Mouse (Mus musculus) myocyte (in vitro differentiated cells): ENCODE measurements around the gene Tamm41. TPM values are rescaled to one million over a fixed set of nuclear protein-coding genes. Genes with fewer than 3 reads are reported as not detected.

Experiments used
- H3K27me3 ChIP-seq: one replicate; pipeline ENCODE4 v1.6.1; 2011; ENCODE audit not compliant: control insufficient read depth, insufficient read depth, insufficient read length
- H3K36me3 ChIP-seq: one replicate; pipeline ENCODE4 v1.6.1; 2011; ENCODE audit not compliant: control insufficient read depth, insufficient read depth
- H3K4me2 ChIP-seq: one replicate; pipeline ENCODE4 v1.6.1; 2011; ENCODE audit warnings: low read depth, control low read depth
- H3K4me3 ChIP-seq: one replicate; pipeline ENCODE4 v1.5.1; 2011; ENCODE audit warnings: mild to moderate bottlenecking, control low read depth, moderate library complexity
- H3K79me2 ChIP-seq: one replicate; pipeline ENCODE4 v1.6.1; 2011; ENCODE audit not compliant: control insufficient read depth, insufficient read depth
- H3ac ChIP-seq: one replicate; pipeline ENCODE4 v1.6.1; 2011; ENCODE audit not compliant: control insufficient read depth, insufficient read length
- CEBPB ChIP-seq: IDR thresholded peaks from 2 replicates; pipeline ENCODE4 v1.6.1; 2011; ENCODE audit warnings: mild to moderate bottlenecking, moderate library complexity; ENCODE audit not compliant: poor library complexity, insufficient read depth, severe bottlenecking
- E2F4 ChIP-seq: IDR thresholded peaks from one replicate; pipeline ENCODE4 v1.6.1; 2011; ENCODE audit warnings: mild to moderate bottlenecking, control low read depth, moderate library complexity; ENCODE audit not compliant: insufficient read depth
- MAX ChIP-seq: IDR thresholded peaks from one replicate; pipeline ENCODE4 v1.6.1; 2011; ENCODE audit warnings: low read depth, mild to moderate bottlenecking, control low read depth
- MYOD1 ChIP-seq, 3 experiments: IDR thresholded peaks; one replicate each; pipeline ENCODE4 v1.6.1; 2011; ENCODE audit warnings: control low read depth in 2 of 3, low read depth in 2 of 3, mild to moderate bottlenecking in 2 of 3, moderate library complexity in 1 of 3; ENCODE audit not compliant: insufficient read length in 2 of 3, control insufficient read depth in 1 of 3
- MYOG ChIP-seq, 3 experiments: IDR thresholded peaks; one replicate each; pipeline ENCODE4 v1.6.1; 2011; ENCODE audit warnings: control low read depth in 2 of 3, low read depth in 2 of 3, mild to moderate bottlenecking in 2 of 3; ENCODE audit not compliant: insufficient read length in 2 of 3, control insufficient read depth in 1 of 3, insufficient read depth in 1 of 3
- POLR2A ChIP-seq: IDR thresholded peaks from one replicate; pipeline ENCODE4 v1.6.1; 2011; ENCODE audit warnings: low read depth, mild to moderate bottlenecking, control low read depth, moderate library complexity; ENCODE audit not compliant: insufficient read length
- POLR2AphosphoS2 ChIP-seq: IDR thresholded peaks from one replicate; pipeline ENCODE4 v1.6.1; 2011; ENCODE audit warnings: low read depth, control low read depth; ENCODE audit not compliant: insufficient read length
- REST ChIP-seq: IDR thresholded peaks from one replicate; pipeline ENCODE4 v1.6.1; 2011; ENCODE audit warnings: mild to moderate bottlenecking, control low read depth, moderate library complexity; ENCODE audit not compliant: insufficient read depth, insufficient read length
- SRF ChIP-seq: IDR thresholded peaks from one replicate; pipeline ENCODE4 v1.6.1; 2011; ENCODE audit warnings: low read depth; ENCODE audit not compliant: control insufficient read depth, insufficient read length
- TCF12 ChIP-seq: IDR thresholded peaks from one replicate; pipeline ENCODE4 v1.6.1; 2011; ENCODE audit warnings: mild to moderate bottlenecking, control low read depth; ENCODE audit not compliant: poor library complexity, insufficient read depth, severe bottlenecking
- TCF3 ChIP-seq: IDR thresholded peaks from one replicate; pipeline ENCODE4 v1.6.1; 2011; ENCODE audit warnings: low read depth, control low read depth; ENCODE audit not compliant: insufficient read length
- USF1 ChIP-seq: IDR thresholded peaks from one replicate; pipeline ENCODE4 v1.6.1; 2011; ENCODE audit warnings: low read depth, mild to moderate bottlenecking, control low read depth, moderate library complexity
- polyA plus RNA-seq: library from polyadenylated mRNA; unstranded; fragments of >200 nt; fragmentation: generic; extraction: Trizol; gene quantifications from one replicate; pipeline ENCODE4 v1.2.1, GENCODE M21; 2012; ENCODE audit warnings: missing spikeins

Gene Tamm41
- polyA plus RNA-seq, 1 experiment: 21.9 TPM

DNA sequence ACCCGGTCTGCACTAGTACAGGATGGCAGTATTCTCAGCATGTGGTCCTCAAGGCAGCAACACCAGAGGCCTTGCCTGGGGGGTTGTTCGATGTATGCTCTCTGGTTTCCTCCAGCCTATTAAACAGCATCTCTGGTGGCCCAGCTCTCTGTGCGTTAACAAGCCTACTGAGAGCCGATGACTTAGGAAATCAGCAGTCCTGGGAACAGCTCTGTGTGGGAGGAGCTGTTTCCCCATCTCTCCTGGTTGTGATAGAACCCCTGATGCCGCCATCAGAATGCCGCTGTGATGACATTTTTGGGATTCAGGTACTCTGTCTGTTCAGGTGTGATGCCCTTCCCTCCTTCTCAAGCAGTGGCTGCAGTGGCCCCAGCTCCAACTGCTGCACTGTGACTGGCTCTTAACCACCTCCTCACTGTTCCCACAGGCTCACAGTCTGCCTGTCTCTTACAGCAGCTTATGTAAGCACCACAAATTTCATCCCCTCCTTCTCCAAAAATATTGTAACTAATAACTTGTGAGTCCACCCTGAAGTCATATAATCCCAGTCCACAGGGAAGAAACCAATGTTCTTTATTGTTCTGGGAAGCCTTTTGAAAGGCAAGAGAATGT is 14.0 kb upstream of the Tamm41 start:
- no peaks in the 10 kb centered on the region for H3K27me3 ChIP-seq
- H3K36me3 ChIP-seq: no peaks in the 10 kb centered on the region
- no peaks in the 10 kb centered on the region for H3K79me2 ChIP-seq
- TF ChIP-seq SRF (no peak), MAX (no peak), TCF12 (no peak), MYOG (IDR thresholded peaks at IDR 0.05; ENCODE audit: control insufficient read depth in 1 of 3, insufficient read depth in 1 of 3, insufficient read length in 2 of 3, low read depth in 2 of 3) (no peak), POLR2A (no peak), E2F4 (no peak), CEBPB (no peak), REST (no peak), MYOD1 (IDR thresholded peaks at IDR 0.05; ENCODE audit: control insufficient read depth in 1 of 3, insufficient read length in 2 of 3, low read depth in 2 of 3) (no peak), TCF3 (no peak), USF1 (no peak), POLR2AphosphoS2 (no peak)
- H3K4me3 ChIP-seq: no peak overlapping the region
- H3K4me2 ChIP-seq: no peak overlapping the region
- no peak overlapping the region for H3ac ChIP-seq

DNA sequence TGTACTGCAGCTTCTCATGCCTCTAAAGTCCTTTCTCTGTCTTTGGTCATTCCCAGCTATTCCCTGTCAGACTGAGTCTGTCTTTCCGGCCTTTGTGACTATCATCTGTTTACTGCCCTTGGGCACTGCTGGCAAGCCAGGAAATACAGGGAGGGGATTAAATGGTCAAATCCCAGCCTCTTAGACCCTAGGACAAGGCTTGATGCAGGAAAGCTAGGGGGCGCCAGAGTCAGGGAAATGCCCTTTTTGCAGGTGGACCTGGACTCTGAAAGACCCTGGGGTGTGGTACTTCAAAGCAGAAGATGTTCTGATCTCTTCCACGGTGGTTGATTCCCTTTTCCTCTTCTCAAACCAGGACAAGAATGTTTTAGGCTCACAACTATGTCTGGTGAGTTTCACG is 11.3 kb upstream of the Tamm41 start:
- Histone ChIP-seq H3K79me2 (no peaks in the 10 kb centered on the region), H3ac (no peak overlapping the region), H3K27me3 (no peaks in the 10 kb centered on the region), H3K4me2 (no peak overlapping the region), H3K4me3 (no peak overlapping the region), H3K36me3 (no peaks in the 10 kb centered on the region)
- TF ChIP-seq E2F4: no peak
- no peak for TF ChIP-seq POLR2A
- no peak for TF ChIP-seq REST
- no peak for TF ChIP-seq POLR2AphosphoS2
- TF ChIP-seq TCF12: no peak
- TF ChIP-seq USF1: no peak
- TF ChIP-seq CEBPB: no peak
- no peak for TF ChIP-seq MYOD1 (IDR thresholded peaks at IDR 0.05; ENCODE audit: control insufficient read depth in 1 of 3, insufficient read length in 2 of 3, low read depth in 2 of 3)
- no peak for TF ChIP-seq SRF
- no peak for TF ChIP-seq MYOG (IDR thresholded peaks at IDR 0.05; ENCODE audit: control insufficient read depth in 1 of 3, insufficient read depth in 1 of 3, insufficient read length in 2 of 3, low read depth in 2 of 3)
- no peak for TF ChIP-seq MAX
- no peak for TF ChIP-seq TCF3

DNA sequence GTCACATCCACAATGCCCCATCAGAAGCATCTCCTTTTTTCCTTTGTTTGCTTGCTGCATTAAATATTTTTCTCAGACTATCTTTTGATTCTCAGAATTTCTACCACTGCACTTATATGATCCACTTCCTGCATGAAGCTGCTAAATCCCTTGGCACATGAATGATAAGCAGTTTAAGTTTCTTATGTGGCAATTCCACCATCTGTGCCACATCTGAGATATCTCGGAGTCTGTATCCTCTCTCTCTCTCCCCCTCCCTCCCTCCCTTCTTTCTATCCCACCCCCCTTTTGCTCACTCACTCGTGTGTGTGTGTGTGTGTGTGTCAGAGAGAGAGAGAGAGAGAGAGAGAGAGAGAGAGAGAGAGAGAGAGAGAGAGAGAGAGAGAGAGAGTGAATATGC is 10.1 kb upstream of the Tamm41 start:
- H3ac ChIP-seq: no peak overlapping the region
- no peaks in the 10 kb centered on the region for H3K27me3 ChIP-seq
- H3K4me3 ChIP-seq: no peak overlapping the region
- H3K4me2 ChIP-seq: no peak overlapping the region
- no peaks in the 10 kb centered on the region for H3K79me2 ChIP-seq
- TF ChIP-seq MYOG (IDR thresholded peaks at IDR 0.05; ENCODE audit: control insufficient read depth in 1 of 3, insufficient read depth in 1 of 3, insufficient read length in 2 of 3, low read depth in 2 of 3): no peak
- no peak for TF ChIP-seq REST
- no peak for TF ChIP-seq E2F4
- no peak for TF ChIP-seq USF1
- no peak for TF ChIP-seq SRF
- no peak for TF ChIP-seq TCF12
- no peak for TF ChIP-seq POLR2A
- TF ChIP-seq MYOD1 (IDR thresholded peaks at IDR 0.05; ENCODE audit: control insufficient read depth in 1 of 3, insufficient read length in 2 of 3, low read depth in 2 of 3): no peak
- no peak for TF ChIP-seq POLR2AphosphoS2
- no peak for TF ChIP-seq CEBPB
- no peak for TF ChIP-seq TCF3
- no peak for TF ChIP-seq MAX
- no peaks in the 10 kb centered on the region for H3K36me3 ChIP-seq

DNA sequence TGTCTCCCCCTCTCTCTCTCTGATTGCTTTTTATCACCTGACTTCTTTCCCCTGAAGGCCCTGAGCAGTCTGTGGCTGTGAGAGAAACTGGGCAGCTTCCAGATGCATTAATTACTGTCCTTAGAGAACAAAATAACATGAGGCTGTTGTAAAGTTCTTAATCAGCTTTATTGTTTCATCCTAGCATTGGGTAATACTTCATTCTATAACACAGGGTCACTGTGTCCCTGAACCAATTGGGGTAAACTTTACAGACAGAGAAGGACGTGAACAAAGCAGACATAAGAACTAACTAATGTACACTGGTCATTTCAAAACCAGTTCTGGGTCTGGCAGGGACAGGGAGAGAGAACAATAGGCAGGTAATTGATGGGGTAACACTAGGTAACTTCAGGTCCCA is 8.4 kb upstream of the Tamm41 start:
- Histone ChIP-seq H3K79me2 (no peaks in the 10 kb centered on the region), H3K4me2 (no peak overlapping the region), H3K27me3 (peaks cover 14% of the 10 kb centered on the region), H3ac (no peak overlapping the region), H3K36me3 (no peaks in the 10 kb centered on the region), H3K4me3 (no peak overlapping the region)
- TF ChIP-seq REST (no peak), POLR2A (no peak), POLR2AphosphoS2 (no peak), CEBPB (no peak), MYOD1 (IDR thresholded peaks at IDR 0.05; ENCODE audit: control insufficient read depth in 1 of 3, insufficient read length in 2 of 3, low read depth in 2 of 3) (no peak), TCF3 (no peak), E2F4 (no peak), USF1 (no peak), TCF12 (no peak), MYOG (IDR thresholded peaks at IDR 0.05; ENCODE audit: control insufficient read depth in 1 of 3, insufficient read depth in 1 of 3, insufficient read length in 2 of 3, low read depth in 2 of 3) (no peak), SRF (no peak), MAX (no peak)

DNA sequence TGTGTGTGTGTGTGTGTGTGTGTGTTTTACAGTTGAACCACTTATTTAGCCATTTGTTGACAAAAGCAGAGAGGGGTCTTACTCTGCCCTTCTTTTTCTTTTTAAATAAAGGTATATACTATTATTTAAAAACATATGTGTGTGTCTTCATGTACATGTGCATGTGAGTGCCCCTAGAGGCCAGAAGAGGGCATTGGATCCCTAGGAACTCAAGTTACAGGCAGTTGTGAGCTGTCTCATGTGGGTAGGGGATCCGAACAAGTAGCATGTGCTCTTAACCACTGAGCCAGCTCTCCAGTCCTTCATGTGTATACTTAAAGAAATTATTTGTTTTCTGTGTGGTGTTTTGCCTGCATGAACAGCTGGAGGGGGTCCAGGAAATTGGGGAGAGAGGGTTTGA is 7.0 kb upstream of the Tamm41 start:
- Histone ChIP-seq H3K4me2 (no peak overlapping the region), H3ac (no peak overlapping the region), H3K4me3 (no peak overlapping the region), H3K27me3 (peaks cover 19% of the 10 kb centered on the region), H3K36me3 (no peaks in the 10 kb centered on the region), H3K79me2 (no peaks in the 10 kb centered on the region)
- no peak for TF ChIP-seq MYOG (IDR thresholded peaks at IDR 0.05; ENCODE audit: control insufficient read depth in 1 of 3, insufficient read depth in 1 of 3, insufficient read length in 2 of 3, low read depth in 2 of 3)
- TF ChIP-seq REST: no peak
- TF ChIP-seq CEBPB: no peak
- TF ChIP-seq SRF: no peak
- TF ChIP-seq USF1: no peak
- no peak for TF ChIP-seq MYOD1 (IDR thresholded peaks at IDR 0.05; ENCODE audit: control insufficient read depth in 1 of 3, insufficient read length in 2 of 3, low read depth in 2 of 3)
- TF ChIP-seq MAX: no peak
- no peak for TF ChIP-seq TCF12
- no peak for TF ChIP-seq POLR2AphosphoS2
- no peak for TF ChIP-seq POLR2A
